ENCODE assay signal across 11 mouse cellular contexts in the genomic region with DNA sequence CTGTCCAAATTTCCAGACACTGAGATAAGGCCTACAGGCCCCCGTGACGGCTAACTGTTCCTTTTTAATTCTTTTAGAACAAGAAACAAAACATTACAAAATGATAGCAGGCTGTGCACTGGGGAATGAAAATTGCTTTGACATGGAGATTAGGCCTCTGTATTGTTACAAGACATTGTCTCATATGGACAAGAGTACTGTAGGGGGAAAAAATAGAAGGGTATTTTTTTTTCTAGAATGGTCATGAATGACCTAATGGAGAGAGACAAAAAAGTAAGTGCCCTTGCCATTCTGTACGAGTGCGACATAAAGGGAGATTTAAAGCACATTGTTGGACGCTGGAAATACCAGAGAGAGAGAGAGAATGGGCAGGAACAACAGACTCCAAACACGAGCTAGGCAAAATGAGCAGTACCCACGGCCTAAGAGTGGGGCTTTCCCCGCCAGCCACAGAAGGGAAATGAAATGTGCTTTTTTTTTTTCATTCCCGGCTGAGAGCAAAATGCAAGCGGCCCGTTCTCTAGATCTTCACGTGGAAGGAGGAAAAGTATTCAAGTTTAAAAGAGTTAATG. TPM values are rescaled to one million over a fixed set of nuclear protein-coding genes. Genes with fewer than 3 reads are reported as not detected.
A peak's percentile ranks its signal among the peaks of the same experiment; 100 is the strongest.
DNase-seq lines count a peak whose midpoint lies in the region; ATAC-seq and TF ChIP-seq lines count a peak whose summit lies in the region.
"Had no signal": no experiment of that assay in that cellular context is flagged by ENCODE, and none has a peak within 500 bp of the region (broad histone marks: within the 10 kb centered on the region; RNA-seq: fewer than 3 reads in every experiment).

No protein-coding gene starts in this region.

- peaks cover 44% of the 10 kb centered on the region for H3K4me1 ChIP-seq in heart, embryonic 12.5 days (replicated peaks)
- H3K4me1 ChIP-seq in forebrain, postnatal 0 days (ENCODE audit: insufficient read depth), result 0 out of 2 replicates have a peak, but pooled peaks cover 3% of the 10 kb centered on the region
- peaks cover 22% of the 10 kb centered on the region for H3K4me1 ChIP-seq in midbrain, embryonic 12.5 days

- peak overlapping the region; percentile 61 for H3K27ac ChIP-seq in heart, embryonic 12.5 days (ENCODE audit: poor library complexity, severe bottlenecking)
- no peak overlapping the region for H3K27ac ChIP-seq in forebrain, postnatal 0 days (ENCODE audit: low read depth, low read length)
- H3K27ac ChIP-seq in midbrain, embryonic 12.5 days (replicated peaks), result peak overlapping the region; percentile 46
- H3K27ac ChIP-seq: liver, embryonic 14.5 days had no signal

- 37% methylated on average over 12 of the region's 12 CpGs for WGBS in heart, embryonic 12.5 days
- 13% methylated on average over 12 of the region's 12 CpGs for WGBS in forebrain, postnatal 0 days
- WGBS in midbrain, embryonic 12.5 days, result 4% methylated on average over 12 of the region's 12 CpGs

- H3K4me2 ChIP-seq in heart, embryonic 12.5 days, result no peak overlapping the region
- 0 out of 2 replicates have a peak overlapping the region, but pooled peaks have one; percentile 13 for H3K4me2 ChIP-seq in forebrain, postnatal 0 days (ENCODE audit: low read depth)
- peak overlapping the region; percentile 38 for H3K4me2 ChIP-seq in midbrain, embryonic 12.5 days (replicated peaks)

- intact Hi-C loops in heart, postnatal 36 days (cut with DNase I), result no loop called here

- H3K4me3 ChIP-seq in heart, embryonic 12.5 days, result no peak overlapping the region
- H3K4me3 ChIP-seq in forebrain, postnatal 0 days (ENCODE audit: low read depth, low read length), result no peak overlapping the region
- H3K4me3 ChIP-seq in midbrain, embryonic 12.5 days, result peak overlapping the region; percentile 15; the same call in 1 of the 2 replicates

- no peak overlapping the region for H3K9ac ChIP-seq in heart, embryonic 12.5 days
- no peak overlapping the region for H3K9ac ChIP-seq in forebrain, postnatal 0 days
- H3K9ac ChIP-seq in midbrain, embryonic 12.5 days (replicated peaks), result no peak overlapping the region
- H3K9ac ChIP-seq: liver, embryonic 14.5 days had no signal

- H3K27me3 ChIP-seq in heart, embryonic 12.5 days (replicated peaks), result no peaks in the 10 kb centered on the region
- peaks cover 14% of the 10 kb centered on the region; the same call in 1 of the 2 replicates for H3K27me3 ChIP-seq in forebrain, postnatal 0 days (ENCODE audit: insufficient read depth, low read length)
- peaks cover 39% of the 10 kb centered on the region for H3K27me3 ChIP-seq in midbrain, embryonic 12.5 days

- no peak for DNase-seq in heart, postnatal 36 days
- DNase-seq in Muller cell, postnatal 12 days (ENCODE audit: inconsistent ontology term), result peak; percentile 60
- DNase-seq in forebrain, postnatal 0 days, result no peak
- no peak for DNase-seq in urinary bladder, postnatal 4 days (ENCODE audit: low spot score in 2 of 2)
- no peak for DNase-seq in testis, postnatal 10 days (ENCODE audit: low spot score)
- DNase-seq: thymus, postnatal 4 days had no signal

- H3K36me3 ChIP-seq in heart, embryonic 12.5 days, result peaks cover 18% of the 10 kb centered on the region
- no peaks in the 10 kb centered on the region for H3K36me3 ChIP-seq in forebrain, postnatal 0 days (ENCODE audit: insufficient read depth)
- peaks cover 22% of the 10 kb centered on the region; the same call in 1 of the 2 replicates for H3K36me3 ChIP-seq in midbrain, embryonic 12.5 days

- TF ChIP-seq CTCF in forebrain, postnatal 0 days (IDR thresholded peaks at IDR 0.05; ENCODE audit: low read depth), result no peak

- H3K9me3 ChIP-seq in heart, embryonic 12.5 days (replicated peaks), result no peaks in the 10 kb centered on the region
- no peaks in the 10 kb centered on the region for H3K9me3 ChIP-seq in forebrain, postnatal 0 days (ENCODE audit: low read length)
- no peaks in the 10 kb centered on the region for H3K9me3 ChIP-seq in midbrain, embryonic 12.5 days

- no peak for ATAC-seq in heart, embryonic 12.5 days (ENCODE audit: insufficient number of reproducible peaks, low FRiP score)
- no peak for ATAC-seq in forebrain, postnatal 0 days
- peak; percentile 70 for ATAC-seq in midbrain, embryonic 12.5 days (ENCODE audit: low FRiP score, low read depth)
- no peak for ATAC-seq in erythroid progenitor cell, adult 5-6 weeks (replicated peaks; ENCODE audit: low FRiP score, poor library complexity, severe bottlenecking)

RNA-seq across cellular contexts. Expression of a gene that starts 21.8 kb away (rescaled TPM):
- polyA plus RNA-seq in heart, embryonic 12.5 days (2016; fragmentation: Nextera tagmentation; extraction: Ambion mirVana), result 26.5 and 29.6 TPM in 2 replicates
- 10 to 100 TPM; 38.8 to 57.1 TPM for total RNA-seq in heart, postnatal 36 days (2021)
- total RNA-seq in forebrain, postnatal 0 days (2014; rRNA removed), result 13.4 and 24.8 TPM in 2 replicates
- polyA plus RNA-seq in forebrain, postnatal 0 days (2015; fragmentation: Nextera tagmentation; extraction: Ambion mirVana), result 6.2 and 16.2 TPM in 2 replicates
- polyA plus RNA-seq in midbrain, embryonic 12.5 days (2016; fragmentation: Nextera tagmentation; extraction: Ambion mirVana), result 10.5 and 10.7 TPM in 2 replicates
- total RNA-seq in erythroid progenitor cell, adult 5-6 weeks (2015; ENCODE audit: low replicate concordance), result not detected in 2 replicates
- total RNA-seq in erythroid progenitor cell, adult 5-6 weeks (2017; ENCODE audit: low replicate concordance), result not detected in 2 replicates
- total RNA-seq: megakaryocyte progenitor cell, adult 5-6 weeks had no signal

Comparison
In these comparisons a context has a peak if more than half of its experiments do, and no peak if none do; other contexts are left out.
1. RNA of a gene that starts 21.8 kb away (total RNA-seq): 38.8 to 57.1 TPM in heart, postnatal 36 days and 13.4 to 24.8 TPM in forebrain, postnatal 0 days; not detected in erythroid progenitor cell, adult 5-6 weeks; every median in the first group is over 10 times any median in the second.